In genomic region chr2:167270496-167270895, GRCm38 (mm10) we compare ENCODE assay signal across 18 mouse cellular contexts. TPM values are rescaled to one million over a fixed set of nuclear protein-coding genes. Genes with fewer than 3 reads are reported as not detected.
DNase-seq lines count a peak whose midpoint lies in the region; ATAC-seq and TF ChIP-seq lines count a peak whose summit lies in the region.
"Had no signal": no experiment of that assay in that cellular context is flagged by ENCODE, and none has a peak within 500 bp of the region (broad histone marks: within the 10 kb centered on the region; RNA-seq: fewer than 3 reads in every experiment).

No protein-coding gene starts in this region.

- DNase-seq in gastrocnemius, postnatal 10 days = peak; percentile 1
- DNase-seq in gastrocnemius, adult 2 months = no peak
- peak; percentile 0 for DNase-seq in kidney, postnatal 4 days
- no peak for DNase-seq in kidney, postnatal 25 days
- peak; percentile 0 for DNase-seq in thymus, postnatal 14 days
- DNase-seq in thymus, adult 18-20 months = no peak
- DNase-seq: adrenal gland, postnatal 25 days; kidney, postnatal 14 days had no signal

- no peak overlapping the region for H3K9ac ChIP-seq in intestine, postnatal 0 days (ENCODE audit: low read depth, low read length)
- H3K9ac ChIP-seq: embryonic facial prominence, embryonic 12.5 days; forebrain, embryonic 15.5 days; heart, embryonic 15.5 days; hindbrain, embryonic 12.5 days; liver, embryonic 14.5 days had no signal

- H3K4me2 ChIP-seq in intestine, postnatal 0 days (replicated peaks; ENCODE audit: low read depth) = no peak overlapping the region
- H3K4me2 ChIP-seq: embryonic facial prominence, embryonic 12.5 days; forebrain, embryonic 15.5 days; heart, embryonic 15.5 days; hindbrain, embryonic 12.5 days; limb, embryonic 13.5 days had no signal

- ATAC-seq in intestine, postnatal 0 days = no peak
- ATAC-seq: forebrain, embryonic 15.5 days; inflammation-experienced regulatory T-cells, adult 6 months had no signal

- TF ChIP-seq CTCF in gastrocnemius, adult 2 months (IDR thresholded peaks at IDR 0.05) = no peak
- TF ChIP-seq CTCF in intestine, postnatal 0 days (IDR thresholded peaks at IDR 0.05; ENCODE audit: low read depth) = no peak

- 81% methylated on average over 3 of the region's 3 CpGs for WGBS in intestine, postnatal 0 days

- H3K27ac ChIP-seq in gastrocnemius, adult 2 months = no peak overlapping the region
- no peak overlapping the region for H3K27ac ChIP-seq in intestine, postnatal 0 days (ENCODE audit: low read depth, low read length)
- H3K27ac ChIP-seq: embryonic facial prominence, embryonic 12.5 days; forebrain, embryonic 15.5 days; heart, embryonic 15.5 days; hindbrain, embryonic 12.5 days; limb, embryonic 13.5 days; liver, embryonic 14.5 days had no signal

- H3K4me1 ChIP-seq in intestine, postnatal 0 days (replicated peaks; ENCODE audit: control insufficient read depth, insufficient read depth, low read length) = no peaks in the 10 kb centered on the region
- H3K4me1 ChIP-seq: embryonic facial prominence, embryonic 12.5 days; forebrain, embryonic 15.5 days; hindbrain, embryonic 12.5 days; limb, embryonic 13.5 days had no signal

- no peaks in the 10 kb centered on the region for H3K9me3 ChIP-seq in intestine, postnatal 0 days (ENCODE audit: control insufficient read depth)
- H3K9me3 ChIP-seq: embryonic facial prominence, embryonic 12.5 days; forebrain, embryonic 15.5 days; heart, embryonic 15.5 days; hindbrain, embryonic 12.5 days; limb, embryonic 13.5 days had no signal

- H3K36me3 ChIP-seq in intestine, postnatal 0 days (ENCODE audit: control insufficient read depth, insufficient read depth) = no peaks in the 10 kb centered on the region
- H3K36me3 ChIP-seq: embryonic facial prominence, embryonic 12.5 days; forebrain, embryonic 15.5 days; heart, embryonic 15.5 days; hindbrain, embryonic 12.5 days; limb, embryonic 13.5 days had no signal

- intact Hi-C loops in gastrocnemius, adult 2 months (cut with DNase I) = no loop called here

- no peak overlapping the region for H3K4me3 ChIP-seq in gastrocnemius, adult 2 months
- no peak overlapping the region for H3K4me3 ChIP-seq in intestine, postnatal 0 days (ENCODE audit: low read depth, low read length)
- H3K4me3 ChIP-seq: embryonic facial prominence, embryonic 12.5 days; forebrain, embryonic 15.5 days; heart, embryonic 15.5 days; hindbrain, embryonic 12.5 days; limb, embryonic 13.5 days had no signal

- no peaks in the 10 kb centered on the region for H3K27me3 ChIP-seq in intestine, postnatal 0 days (replicated peaks; ENCODE audit: control insufficient read depth, insufficient read depth, low read length)
- H3K27me3 ChIP-seq: embryonic facial prominence, embryonic 12.5 days; forebrain, embryonic 15.5 days; heart, embryonic 15.5 days; limb, embryonic 13.5 days had no signal

RNA-seq across cellular contexts. Expression of gene Ptgis, which starts 30.1 kb away (rescaled TPM):
- 10 to 100 TPM; 13.7 to 17.8 TPM for total RNA-seq in gastrocnemius, postnatal 10 days (2021)
- total RNA-seq in gastrocnemius, adult 2 months (2021) = 1 to 10 TPM; 1.7 to 5.2 TPM
- 8.9 and 9.5 TPM in 2 replicates for polyA plus RNA-seq in intestine, postnatal 0 days (2015; fragmentation: Nextera tagmentation; extraction: Ambion mirVana)
- total RNA-seq: common myeloid progenitor, adult 5-6 weeks; megakaryocyte-erythroid progenitor cell, adult 5-6 weeks had no signal
- polyA plus RNA-seq: inflammation-experienced regulatory T-cells, adult 6 months had no signal

Comparison
In these comparisons a context has a peak if more than half of its experiments do, and no peak if none do; other contexts are left out.
1. DNase-seq: peak in gastrocnemius, postnatal 10 days (single experiment), kidney, postnatal 4 days (2 of 2) and thymus, postnatal 14 days (single experiment); none in gastrocnemius, adult 2 months (single experiment), kidney, postnatal 25 days (0 of 2) and thymus, adult 18-20 months (0 of 2).